Comparison of ENCODE assay signal across 23 mouse cellular contexts in the genomic region with DNA sequence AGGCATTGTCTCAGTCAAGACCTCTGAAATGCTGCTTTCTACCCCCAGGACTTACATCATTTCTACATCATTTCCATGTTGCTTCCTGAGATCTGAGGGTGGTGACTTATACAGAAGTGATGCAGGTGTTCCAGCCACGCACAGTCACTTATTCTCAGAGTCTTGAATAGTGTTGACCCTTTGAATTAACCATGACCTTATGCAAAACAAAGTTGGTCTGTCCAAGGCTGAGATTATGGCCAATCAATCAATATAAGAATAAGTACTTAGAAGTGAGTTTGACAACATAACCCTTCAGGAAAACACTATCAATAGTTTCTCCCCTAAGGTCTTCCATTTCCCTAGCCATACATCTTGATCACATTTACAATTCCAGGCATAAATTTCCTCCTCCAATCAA.
"Had no signal": no experiment of that assay in that cellular context is flagged by ENCODE, and none has a peak within 500 bp of the region (broad histone marks: within the 10 kb centered on the region; RNA-seq: fewer than 3 reads in every experiment).

No protein-coding gene starts in this region.

- H3K27me3 ChIP-seq: heart, embryonic 13.5 days; heart, embryonic 15.5 days; hindbrain, embryonic 15.5 days; kidney, embryonic 15.5 days; limb, embryonic 13.5 days; limb, embryonic 15.5 days had no signal

- H3K27ac ChIP-seq: heart, adult 2 months; heart, embryonic 13.5 days; heart, embryonic 15.5 days; hindbrain, embryonic 15.5 days; kidney, embryonic 15.5 days; kidney, postnatal 0 days; limb, embryonic 13.5 days; limb, embryonic 15.5 days had no signal

- ATAC-seq: intestine, embryonic 16.5 days had no signal

- H3K36me3 ChIP-seq: heart, embryonic 13.5 days; heart, embryonic 15.5 days; hindbrain, embryonic 15.5 days; kidney, embryonic 15.5 days; limb, embryonic 13.5 days; limb, embryonic 15.5 days had no signal

- H3K9me3 ChIP-seq: heart, embryonic 13.5 days; heart, embryonic 15.5 days; hindbrain, embryonic 15.5 days; kidney, embryonic 15.5 days; limb, embryonic 13.5 days; limb, embryonic 15.5 days had no signal

- H3K4me1 ChIP-seq: heart, embryonic 13.5 days; heart, embryonic 15.5 days; hindbrain, embryonic 15.5 days; kidney, embryonic 15.5 days; limb, embryonic 13.5 days; limb, embryonic 15.5 days had no signal

- H3K4me2 ChIP-seq: heart, embryonic 11.5 days; heart, embryonic 13.5 days; heart, embryonic 15.5 days; hindbrain, embryonic 15.5 days; kidney, embryonic 15.5 days; limb, embryonic 13.5 days; limb, embryonic 15.5 days had no signal

- H3K4me3 ChIP-seq: heart, adult 2 months; heart, embryonic 13.5 days; heart, embryonic 15.5 days; hindbrain, embryonic 15.5 days; kidney, embryonic 15.5 days; limb, embryonic 13.5 days; limb, embryonic 15.5 days had no signal

- DNase-seq: gastrocnemius, postnatal 14 days; gastrocnemius, postnatal 36 days; heart, adult 11 months; heart, adult 2 months; heart, postnatal 14 days; heart, postnatal 36 days; kidney, adult 11 months; kidney, adult 2 months; kidney, adult 9 months; kidney, postnatal 14 days; kidney, postnatal 36 days; layer of hippocampus, adult 9-11 months; layer of hippocampus, postnatal 36 days; left cerebral cortex, postnatal 4 days had no signal

- H3K9ac ChIP-seq: heart, embryonic 13.5 days; heart, embryonic 15.5 days; hindbrain, embryonic 15.5 days; kidney, embryonic 15.5 days; limb, embryonic 13.5 days; limb, embryonic 15.5 days had no signal
